Mouse (Mus musculus): Measurements from ENCODE around the gene Proca1.

The Proca1 gene

DNA sequence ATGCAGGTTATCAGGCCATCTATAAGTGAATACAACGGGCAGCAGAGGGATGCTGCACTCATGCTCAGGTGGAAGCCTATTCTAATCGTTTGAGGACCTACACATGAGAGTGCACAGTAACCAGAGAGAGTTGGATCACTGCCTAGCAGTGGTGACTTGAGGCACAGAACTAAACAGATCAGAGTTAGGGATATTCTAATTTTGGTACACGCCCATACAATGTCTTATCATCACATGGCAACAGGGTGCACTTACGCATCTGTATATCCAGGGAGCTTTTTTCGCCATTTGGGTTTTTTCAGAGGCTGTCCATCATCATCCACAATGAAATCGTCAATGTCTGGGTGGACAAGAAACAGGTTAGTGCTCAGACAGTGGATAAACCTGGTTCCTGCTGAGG, 38.3 kb downstream of the Proca1 start:
- no peak for DNase-seq

DNA sequence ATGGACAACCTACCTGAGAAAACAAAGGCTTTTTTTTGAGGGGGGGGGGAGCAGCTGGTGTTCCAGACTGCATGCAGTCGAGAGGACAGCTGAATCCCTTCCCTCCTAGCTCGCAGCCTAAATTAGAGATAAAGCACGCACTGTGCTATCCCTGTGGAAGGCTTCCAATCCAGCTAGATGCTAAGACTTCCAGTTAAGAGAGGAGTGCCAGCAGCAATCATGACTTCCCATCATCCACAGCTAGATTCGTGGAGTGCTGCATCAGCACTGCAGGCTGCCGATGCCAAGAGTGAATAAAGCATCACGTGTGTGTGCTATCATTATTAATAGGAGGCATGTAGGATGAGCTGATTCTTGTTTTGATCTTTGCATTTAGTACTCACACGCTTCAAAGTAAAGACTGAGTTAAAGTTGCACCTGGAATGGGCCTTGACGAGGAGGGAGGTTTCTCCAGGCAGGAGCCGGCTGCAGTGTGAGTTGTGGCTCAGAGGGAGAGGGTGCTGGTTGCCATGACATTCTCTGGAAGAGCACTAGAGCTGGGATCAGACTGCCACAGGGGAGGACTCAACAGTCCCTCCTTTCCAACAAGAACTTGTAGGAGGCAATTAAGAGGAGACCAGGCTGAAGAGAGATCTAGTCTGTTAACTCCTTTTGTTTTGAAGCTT, 47.1 kb downstream of the Proca1 start:
- peak; percentile 50 for DNase-seq

DNA sequence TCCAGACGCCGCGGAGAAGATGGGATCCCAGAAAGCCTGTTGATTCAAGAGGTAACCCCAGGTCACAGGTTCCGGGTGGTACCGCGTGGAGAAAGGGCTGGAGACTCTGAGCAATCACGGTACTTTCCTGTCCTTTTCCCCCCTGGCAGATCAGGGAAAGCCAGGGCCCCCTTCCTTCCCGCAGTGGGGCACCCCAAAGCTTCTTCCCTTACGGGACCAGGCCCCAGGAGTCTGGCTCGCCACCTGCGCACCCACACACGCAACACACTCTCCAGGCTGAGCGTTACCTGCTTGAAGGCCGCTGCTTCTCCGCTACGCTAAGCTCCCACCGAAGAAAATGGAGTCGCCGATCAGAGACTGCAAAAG, 52.1 kb downstream of the Proca1 start:
- DNase-seq: no peak

DNA sequence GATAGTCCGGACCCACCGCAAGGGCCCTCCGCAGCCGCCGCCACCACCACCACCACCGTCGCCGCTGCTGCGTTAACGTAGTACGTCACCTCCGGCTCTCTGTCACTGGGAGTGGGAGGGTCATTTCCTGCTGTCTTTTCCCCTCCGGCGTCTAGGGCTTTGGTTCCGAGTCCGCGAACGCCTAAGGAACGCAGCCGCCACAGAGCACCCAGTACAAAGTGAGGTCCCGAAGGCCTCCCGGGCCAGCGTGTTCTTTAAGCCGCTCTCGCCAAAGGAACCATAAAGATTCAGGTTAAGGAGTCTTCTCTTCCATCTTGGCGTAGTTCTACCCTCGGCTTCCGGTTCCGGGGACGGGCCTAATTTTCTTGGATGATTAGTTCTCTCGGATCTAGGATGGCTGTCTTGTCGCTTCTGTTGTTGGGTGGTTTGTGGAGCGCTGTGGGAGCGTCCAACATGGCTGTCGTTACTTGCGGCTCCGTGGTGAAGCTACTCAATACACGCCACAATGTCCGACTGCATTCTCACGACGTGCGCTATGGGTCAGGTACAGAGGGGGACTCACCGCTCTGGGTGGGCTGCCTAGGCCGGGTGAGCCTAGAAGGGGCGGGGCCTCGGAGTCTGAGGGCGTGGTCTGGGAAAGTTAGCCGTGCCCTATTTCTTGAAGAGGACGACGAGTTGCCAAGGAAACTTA, 52.6 kb downstream of the Proca1 start, which contains the start of the genes Sdf2 and Supt6:
Gene Sdf2, plus strand, starts transcription at position 120 of the 691 bp plus-strand sequence.
Gene Supt6, minus strand, starts transcription at position 361 of the 691 bp plus-strand sequence.
- DNase-seq: peak; percentile 90

DNA sequence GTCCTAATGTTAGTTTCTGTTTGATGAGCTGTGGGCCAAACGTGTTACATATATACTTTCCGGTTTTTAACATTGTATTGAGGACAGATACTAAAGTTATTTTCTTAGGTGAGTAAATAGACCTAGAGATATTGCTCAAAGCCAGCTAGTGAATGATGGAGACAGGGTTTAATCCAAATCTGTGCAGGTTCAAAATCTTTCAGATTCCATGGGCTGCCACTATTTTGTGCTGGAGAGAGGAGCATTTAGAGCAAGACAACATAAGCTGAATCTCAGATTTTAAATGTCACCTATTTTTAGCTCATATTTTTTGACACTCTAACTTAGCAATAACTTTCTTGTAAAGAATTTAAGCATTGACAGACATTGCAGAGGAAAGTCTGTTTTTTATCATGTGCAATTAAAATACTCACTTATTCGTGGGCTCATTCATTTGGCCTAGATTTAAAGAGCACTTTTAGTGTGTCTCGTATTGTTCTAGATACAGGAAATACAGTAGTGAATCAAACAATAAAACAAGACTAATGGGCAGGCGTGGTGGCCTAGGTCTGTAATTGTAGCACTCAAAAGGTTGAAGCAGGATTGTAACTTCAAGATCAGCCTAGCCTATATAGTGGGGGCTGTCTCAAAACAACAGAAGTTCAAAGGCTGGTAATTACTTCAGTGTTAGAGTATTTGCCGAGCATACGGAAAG, 53.3 kb downstream of the Proca1 start:
- no peak for DNase-seq

DNA sequence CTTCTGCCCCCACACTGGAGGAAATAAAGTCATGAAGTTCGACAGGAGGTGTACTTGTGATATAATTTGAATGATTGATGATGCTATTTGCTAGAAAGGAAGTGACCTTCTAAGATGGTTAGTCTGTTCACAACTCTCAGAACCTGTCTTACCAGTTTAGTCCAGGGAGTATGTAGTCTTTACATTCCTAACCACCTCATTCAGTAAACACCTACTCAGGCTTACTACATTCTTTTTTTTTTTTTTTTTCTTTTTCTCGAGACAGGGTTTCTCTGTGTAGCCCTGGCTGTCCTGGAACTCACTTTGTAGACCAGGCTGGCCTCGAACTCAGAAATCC, 53.8 kb downstream of the Proca1 start:
- DNase-seq: no peak

DNA sequence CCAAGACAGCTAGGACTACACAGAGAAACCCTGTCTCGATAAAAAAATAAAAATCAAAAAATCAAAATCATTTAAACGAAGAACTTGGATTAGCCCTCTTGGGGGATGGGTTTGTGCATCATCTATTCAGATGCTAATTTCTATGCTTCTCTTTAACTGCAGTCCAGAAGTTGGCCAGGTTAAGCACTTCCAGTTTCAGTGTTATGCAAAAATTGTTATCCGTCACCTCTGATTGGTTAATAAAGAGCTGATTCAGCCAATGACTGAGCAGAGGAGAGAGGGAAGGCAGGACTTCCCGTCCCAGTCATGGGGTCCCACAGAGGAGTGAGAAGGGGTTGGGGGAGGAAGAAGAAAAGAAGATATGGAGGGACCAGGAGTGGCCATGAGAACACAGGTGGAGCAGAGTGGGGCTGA, 54.5 kb downstream of the Proca1 start:
- no peak for DNase-seq
